Mouse (Mus musculus) small intestine, adult 2 months (tissue): ENCODE data around the gene Prkd1.

Experiments
- CTCF ChIP-seq: fragments of 200-500 bp; IDR thresholded peaks from 2 replicates; pipeline ENCODE4 v1.5.1; 2012; ENCODE audit warnings: low read depth, mild to moderate bottlenecking, control low read depth, inconsistent platforms, low read length, moderate library complexity, mixed read lengths; ENCODE audit not compliant: insufficient replicate concordance, insufficient read length; ENCODE audit errors: extremely low read depth
- POLR2A ChIP-seq: fragments of 200-500 bp; IDR thresholded peaks from 2 replicates; pipeline ENCODE4 v1.6.1; 2012; ENCODE audit warnings: low read depth, mild to moderate bottlenecking, control low read depth, inconsistent platforms, low read length, moderate library complexity

- TF ChIP-seq CTCF (no peak), POLR2A (no peak)
These were observed 90.7 kb downstream of the Prkd1 start for GRCm38 (mm10) chr12:50558231-50558630.
